Mouse (Mus musculus): ENCODE measurements around the gene Tnrc6b.

The Tnrc6b gene

DNA sequence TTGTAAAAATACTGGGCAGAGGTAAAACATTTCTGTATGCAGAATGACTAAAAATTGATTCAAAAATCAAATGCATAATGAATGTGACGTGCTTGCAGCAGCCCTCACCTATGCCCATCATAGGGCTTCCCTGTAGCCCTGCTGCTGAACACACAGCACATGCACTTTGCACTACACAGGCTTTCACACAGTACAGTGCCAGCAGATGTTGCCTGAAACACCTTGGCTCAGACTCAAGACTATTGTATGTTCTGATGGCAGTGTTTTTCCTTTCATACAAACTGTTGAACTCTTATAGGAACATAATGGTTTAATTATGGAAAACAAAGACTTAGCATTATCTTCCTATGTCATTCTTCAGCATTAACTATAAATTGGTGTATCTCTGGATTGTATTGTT, 84.0 kb downstream of the Tnrc6b start:
- no peak for DNase-seq

DNA sequence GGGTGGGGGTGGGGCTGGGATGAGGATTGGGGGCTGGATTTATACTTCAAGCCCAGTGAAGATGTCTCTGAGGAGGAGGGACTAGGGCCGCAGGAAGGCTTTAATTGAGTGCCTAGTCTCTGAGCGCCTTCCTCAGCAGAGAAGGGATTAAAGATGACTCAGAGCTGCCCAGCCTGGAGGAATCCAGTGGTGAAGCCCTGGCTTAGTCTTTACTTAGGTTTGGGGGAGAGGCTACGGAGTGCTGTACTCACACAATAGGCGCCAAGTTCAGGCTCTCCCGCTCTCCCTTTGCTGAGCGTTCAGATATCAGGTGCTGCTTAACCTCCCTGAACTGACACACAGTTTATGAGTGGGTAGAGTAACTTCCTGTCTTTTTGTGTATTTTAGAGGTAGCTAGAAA, 86.6 kb downstream of the Tnrc6b start:
- DNase-seq, result peak; percentile 37 to 49

- peak; percentile 85 to 92 for DNase-seq
These were observed 87.4 kb downstream of the Tnrc6b start for GRCm38 (mm10) chr15:80798367-80799073.

DNA sequence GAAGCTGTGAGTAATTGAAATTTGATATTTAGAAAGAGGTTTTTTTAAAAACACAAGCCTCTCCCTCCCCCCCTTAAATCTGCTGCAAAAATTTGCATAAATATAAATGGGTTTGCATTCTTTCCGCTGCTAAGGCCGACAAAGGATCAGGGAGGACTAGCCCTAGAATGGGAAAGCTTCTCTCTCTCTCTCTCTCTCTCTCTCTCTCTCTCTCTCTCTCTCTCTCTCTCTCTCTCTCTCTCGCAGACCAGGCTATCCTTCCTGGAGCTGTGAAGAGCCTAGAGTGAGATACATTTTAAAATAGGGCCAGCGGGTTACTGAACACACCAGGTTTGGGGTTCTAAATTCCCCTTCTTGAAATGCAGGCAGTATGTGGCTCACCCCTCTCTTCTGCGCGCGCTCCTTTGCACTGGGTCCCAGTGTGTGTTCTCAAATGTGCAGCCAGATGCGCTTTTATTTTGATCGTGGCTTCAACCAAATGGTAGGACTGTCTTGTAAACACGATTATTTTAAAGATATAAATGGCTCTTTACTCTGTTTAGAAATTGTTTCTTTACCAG, 88.0 kb downstream of the Tnrc6b start:
- peak; percentile 59 to 64 for DNase-seq

- peak; percentile 53 to 70 for DNase-seq
These were observed 88.6 kb downstream of the Tnrc6b start for GRCm38 (mm10) chr15:80799634-80800137.

- no peak for DNase-seq
These were observed 89.1 kb downstream of the Tnrc6b start for GRCm38 (mm10) chr15:80800201-80800600.

- peak in 1 of 2 experiments; percentile 38 for DNase-seq
These were observed 89.7 kb downstream of the Tnrc6b start for GRCm38 (mm10) chr15:80800765-80801164.

DNA sequence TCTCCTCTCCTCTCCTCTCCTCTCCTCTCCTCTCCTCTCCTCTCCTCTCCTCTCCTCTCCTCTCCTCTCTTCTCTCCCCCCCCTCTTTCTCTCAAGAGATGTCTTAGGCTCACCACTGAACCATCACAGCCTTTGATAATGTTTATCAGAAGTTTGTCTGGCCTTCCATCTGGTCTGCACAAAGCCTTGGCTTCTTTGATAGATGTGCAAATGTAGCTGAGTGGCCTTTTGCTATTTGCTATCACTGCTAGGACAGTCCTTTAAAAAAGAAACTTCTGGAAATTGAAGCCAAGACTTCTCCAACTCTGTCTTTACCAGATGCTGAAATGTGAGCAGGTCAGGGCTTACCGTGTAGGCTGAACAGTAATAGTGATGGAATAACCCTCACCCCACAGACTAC, 90.5 kb downstream of the Tnrc6b start:
- DNase-seq, result no peak

GRCm38 (mm10) chr15:80807162-80807561, 96.0 kb downstream of the Tnrc6b start:
- DNase-seq, result no peak

GRCm38 (mm10) chr15:80810226-80810625, 99.1 kb downstream of the Tnrc6b start:
- DNase-seq, result no peak

- no peak for DNase-seq
These were observed 101.7 kb downstream of the Tnrc6b start for GRCm38 (mm10) chr15:80812840-80813239.

DNA sequence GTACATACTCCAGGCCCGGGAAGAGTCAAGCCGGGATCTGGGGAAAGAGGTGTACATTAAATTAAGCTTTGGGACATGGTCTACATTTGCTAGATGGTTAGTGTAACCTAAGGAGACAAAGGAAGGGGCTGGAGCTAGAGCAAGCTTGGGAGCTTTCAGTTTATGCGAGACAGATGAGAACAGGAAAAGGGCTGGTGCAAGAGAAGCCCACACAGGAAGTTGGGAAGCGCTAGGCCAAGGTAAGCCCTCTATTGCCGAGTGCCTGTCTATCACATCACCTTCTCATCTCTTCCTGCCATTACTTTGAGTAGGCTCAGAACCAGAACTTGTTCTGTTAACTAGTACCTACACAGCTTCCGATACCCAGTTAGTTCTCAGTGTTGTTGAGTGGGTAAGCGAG, 103.7 kb downstream of the Tnrc6b start:
- DNase-seq, result no peak

DNA sequence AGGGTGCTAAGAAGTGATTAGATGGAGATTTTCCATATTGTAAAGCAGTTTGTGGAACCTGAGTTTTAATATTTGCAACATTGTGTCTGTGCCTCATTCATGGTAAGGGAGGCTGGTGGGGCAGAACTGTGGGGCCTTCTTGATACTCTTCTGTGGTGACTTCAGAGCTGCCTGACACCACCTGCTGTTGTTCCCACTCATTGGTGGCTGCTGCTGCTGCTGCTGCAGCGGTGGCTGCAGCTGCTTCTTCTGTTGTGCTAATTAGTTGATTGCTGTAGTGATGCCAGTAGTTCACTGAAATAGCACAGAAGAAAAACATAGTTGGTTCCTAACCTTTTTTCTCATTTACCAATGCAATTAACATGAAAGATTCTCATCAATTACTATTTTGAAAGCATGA, 111.2 kb downstream of the Tnrc6b start:
- no peak for DNase-seq

GRCm38 (mm10) chr15:80831170-80831569, 120.1 kb downstream of the Tnrc6b start:
- no peak for DNase-seq

GRCm38 (mm10) chr15:80832808-80833207, 121.7 kb downstream of the Tnrc6b start:
- no peak for DNase-seq

- no peak for DNase-seq
These were observed 125.1 kb downstream of the Tnrc6b start for GRCm38 (mm10) chr15:80836246-80836645.

GRCm38 (mm10) chr15:80838836-80839235, 127.7 kb downstream of the Tnrc6b start:
- no peak for DNase-seq

GRCm38 (mm10) chr15:80839653-80840420, 128.7 kb downstream of the Tnrc6b start:
- DNase-seq, result peak in 1 of 2 experiments; percentile 57

GRCm38 (mm10) chr15:80844262-80844661, 133.1 kb downstream of the Tnrc6b start:
- no peak for DNase-seq

- no peak for DNase-seq
These were observed 133.8 kb downstream of the Tnrc6b start for GRCm38 (mm10) chr15:80844926-80845325.

DNA sequence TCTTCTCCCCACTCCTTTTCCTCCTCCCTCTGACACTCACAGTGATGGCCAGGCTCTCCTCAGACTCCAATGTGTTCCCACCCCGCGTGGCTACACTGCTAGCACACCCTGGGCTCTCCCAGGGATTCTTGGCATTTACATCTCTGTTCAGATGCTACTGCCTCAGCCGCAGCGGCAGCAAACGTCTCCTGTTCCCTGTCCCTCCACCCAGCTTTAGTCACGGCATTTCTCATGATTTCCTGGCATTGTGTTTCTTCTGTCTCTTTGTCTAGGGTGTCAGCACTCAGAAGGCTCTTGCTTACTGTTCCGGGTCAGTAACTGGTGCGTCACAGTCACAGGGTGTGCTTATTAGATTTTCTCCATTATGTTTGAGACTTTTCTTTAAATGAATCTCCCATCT, 138.9 kb downstream of the Tnrc6b start:
- peak; percentile 37 to 41 for DNase-seq

- peak; percentile 43 to 62 for DNase-seq
These were observed 139.8 kb downstream of the Tnrc6b start for GRCm38 (mm10) chr15:80850682-80851475.

- DNase-seq, result no peak
These were observed 141.0 kb downstream of the Tnrc6b start for GRCm38 (mm10) chr15:80852122-80852521.

Measured in cerebellum, postnatal 25 days (tissue).